Mouse (Mus musculus) ES-Bruce4 (cell line): Measurements from ENCODE around the gene Sipa1l2.

Source experiments
- CTCF ChIP-seq: IDR thresholded peaks from one replicate; pipeline ENCODE4 v1.8.1; 2011; ENCODE audit warnings: low read depth, low read length
- POLR2A ChIP-seq: IDR thresholded peaks from one replicate; pipeline ENCODE4 v1.8.1; 2011; ENCODE audit warnings: low read length; ENCODE audit not compliant: insufficient read depth

- TF ChIP-seq CTCF: no peak
- TF ChIP-seq POLR2A: no peak
These were observed 37.3 kb upstream of the Sipa1l2 start for GRCm38 (mm10) chr8:125606937-125607336.
